Mouse (Mus musculus): ENCODE results near the gene Gm21750.
"Not testable (repeated sequence)": the region's sequence is repeated elsewhere in the genome, so short reads cannot be mapped to it uniquely, and the experiment has no call there.

Gene Gm21750

GRCm38 (mm10) chr14:73660925-73661324 lies at the start of gene Gm21750:
Gm21750 (plus strand) TSS chr14:73661225.
- not testable (repeated sequence) for DNase-seq

GRCm38 (mm10) chr14:73614961-73615360 lies 46.1 kb upstream of the Gm21750 start:
- DNase-seq, result peak; percentile 14

- DNase-seq, result no peak
Observed at GRCm38 (mm10) chr14:73620880-73621279, 40.1 kb upstream of the Gm21750 start.

GRCm38 (mm10) chr14:73622988-73623387 lies 38.0 kb upstream of the Gm21750 start:
- DNase-seq, result no peak

GRCm38 (mm10) chr14:73625469-73625868 lies 35.6 kb upstream of the Gm21750 start:
- no peak for DNase-seq

- peak; percentile 53 for DNase-seq
Observed at GRCm38 (mm10) chr14:73631511-73631910, 29.5 kb upstream of the Gm21750 start.

- no peak for DNase-seq
Observed at GRCm38 (mm10) chr14:73632648-73633263, 28.3 kb upstream of the Gm21750 start.

GRCm38 (mm10) chr14:73634356-73634755 lies 26.7 kb upstream of the Gm21750 start:
- DNase-seq, result no peak

GRCm38 (mm10) chr14:73637460-73637859 lies 23.6 kb upstream of the Gm21750 start:
- peak; percentile 17 for DNase-seq

GRCm38 (mm10) chr14:73650179-73650578 lies 10.8 kb upstream of the Gm21750 start:
- no peak for DNase-seq

GRCm38 (mm10) chr14:73670091-73670490 lies 9.1 kb downstream of the Gm21750 start:
- no peak for DNase-seq

- DNase-seq, result peak; percentile 1
Observed at GRCm38 (mm10) chr14:73687726-73688125, 26.7 kb downstream of the Gm21750 start.

GRCm38 (mm10) chr14:73688427-73688826 lies 27.4 kb downstream of the Gm21750 start:
- no peak for DNase-seq

GRCm38 (mm10) chr14:73700256-73700655 lies 39.2 kb downstream of the Gm21750 start:
- peak; percentile 3 for DNase-seq

GRCm38 (mm10) chr14:73709412-73710110 lies 48.5 kb downstream of the Gm21750 start:
- no peak for DNase-seq
